Mouse (Mus musculus) intestine, embryonic 16.5 days (tissue): Measurements from ENCODE around the gene Snai1. TPM values are rescaled to one million over a fixed set of nuclear protein-coding genes. Genes with fewer than 3 reads are reported as not detected.
A peak's percentile ranks its signal among the peaks of the same experiment; 100 is the strongest.

Experiments
- ATAC-seq: fragments of 200-750 bp; cut with Nextera tagmentation; 2 replicates; pipeline ENCODE4 v1.8.0; 2017; ENCODE audit warnings: moderate TSS enrichment, moderate library complexity
- H3K27ac ChIP-seq: fragments of 300-500 bp; sonication (generic); 2 replicates; pipeline ENCODE4 v1.5.1; 2014; ENCODE audit warnings: mild to moderate bottlenecking, low read length
- H3K27me3 ChIP-seq: fragments of 300-500 bp; sonication (generic); replicated peaks from 2 replicates; pipeline ENCODE4 v1.6.1; 2014; ENCODE audit warnings: low read length, control low read depth, mixed read lengths; ENCODE audit not compliant: control insufficient read depth, insufficient read depth
- H3K36me3 ChIP-seq: fragments of 300-500 bp; sonication (generic); 2 replicates; pipeline ENCODE4 v1.6.1; 2014; ENCODE audit warnings: low read length, control low read depth; ENCODE audit not compliant: control insufficient read depth, insufficient read depth
- H3K4me1 ChIP-seq: fragments of 300-500 bp; sonication (generic); 2 replicates; pipeline ENCODE4 v1.6.1; 2014; ENCODE audit warnings: low read length, control low read depth, mixed read lengths; ENCODE audit not compliant: control insufficient read depth, insufficient read depth
- H3K4me2 ChIP-seq: fragments of 300-500 bp; sonication (generic); 2 replicates; pipeline ENCODE4 v1.6.1; 2014; ENCODE audit warnings: low read depth, low read length, control low read depth
- H3K4me3 ChIP-seq: fragments of 300-500 bp; sonication (generic); 2 replicates; pipeline ENCODE4 v1.5.1; 2014; ENCODE audit warnings: mild to moderate bottlenecking, low read length
- H3K9ac ChIP-seq: fragments of 300-500 bp; sonication (generic); 2 replicates; pipeline ENCODE4 v1.6.1; 2014; ENCODE audit warnings: low read depth, low read length
- H3K9me3 ChIP-seq: fragments of 300-500 bp; sonication (generic); 2 replicates; pipeline ENCODE4 v1.6.1; 2016; ENCODE audit warnings: low read length, control low read depth; ENCODE audit not compliant: control insufficient read depth
- WGBS: fragments of 180-500 bp; shearing (Covaris S2); extraction: QIAGEN DNeasy Blood & Tissue Kit; methylation state at CpG from one replicate; pipeline ENCODE4 v1.1.7; 2014; 5-methylcytosine and 5-hydroxymethylcytosine counted together
- polyA plus RNA-seq: library from polyadenylated mRNA; unstranded; fragments of >200 nt; fragmentation: Nextera tagmentation; extraction: Ambion mirVana; gene quantifications from 2 replicates; pipeline ENCODE4 v1.2.1, GENCODE M21; 2015

Snai1 gene
- polyA plus RNA-seq, 1 experiment from 2014 or later: 15.6 TPM

DNA sequence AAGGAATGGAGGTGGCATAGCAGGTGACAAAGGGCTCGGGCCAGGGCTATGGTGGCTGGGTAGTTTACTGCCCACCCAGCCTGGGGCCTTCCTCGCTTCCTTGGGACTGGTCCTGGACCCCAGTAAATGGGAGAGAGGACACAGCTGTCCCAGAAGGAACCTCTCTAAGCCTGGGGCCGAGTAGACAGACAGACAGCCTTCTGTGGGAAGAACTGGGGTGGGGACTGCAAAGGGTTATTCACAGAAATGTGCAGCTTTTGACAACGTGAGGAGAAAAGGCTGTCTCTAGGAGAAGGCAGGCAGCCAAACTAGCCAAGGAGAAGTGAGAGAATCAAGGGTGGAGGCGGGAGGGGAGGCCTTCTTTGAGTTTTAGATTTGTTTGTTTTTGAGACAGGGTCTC, 6.5 kb downstream of the Snai1 start:
- no peaks in the 10 kb centered on the region for H3K27me3 ChIP-seq
- H3K36me3 ChIP-seq: no peaks in the 10 kb centered on the region
- peak overlapping the region; percentile 57 for H3K9ac ChIP-seq
- 47% methylated on average over 5 of the region's 5 CpGs for WGBS
- peak; percentile 30 for ATAC-seq
- H3K4me2 ChIP-seq: no peak overlapping the region
- H3K9me3 ChIP-seq: no peaks in the 10 kb centered on the region
- H3K27ac ChIP-seq: peak overlapping the region; percentile 97
- peaks cover 34% of the 10 kb centered on the region for H3K4me1 ChIP-seq
- H3K4me3 ChIP-seq: no peak overlapping the region

DNA sequence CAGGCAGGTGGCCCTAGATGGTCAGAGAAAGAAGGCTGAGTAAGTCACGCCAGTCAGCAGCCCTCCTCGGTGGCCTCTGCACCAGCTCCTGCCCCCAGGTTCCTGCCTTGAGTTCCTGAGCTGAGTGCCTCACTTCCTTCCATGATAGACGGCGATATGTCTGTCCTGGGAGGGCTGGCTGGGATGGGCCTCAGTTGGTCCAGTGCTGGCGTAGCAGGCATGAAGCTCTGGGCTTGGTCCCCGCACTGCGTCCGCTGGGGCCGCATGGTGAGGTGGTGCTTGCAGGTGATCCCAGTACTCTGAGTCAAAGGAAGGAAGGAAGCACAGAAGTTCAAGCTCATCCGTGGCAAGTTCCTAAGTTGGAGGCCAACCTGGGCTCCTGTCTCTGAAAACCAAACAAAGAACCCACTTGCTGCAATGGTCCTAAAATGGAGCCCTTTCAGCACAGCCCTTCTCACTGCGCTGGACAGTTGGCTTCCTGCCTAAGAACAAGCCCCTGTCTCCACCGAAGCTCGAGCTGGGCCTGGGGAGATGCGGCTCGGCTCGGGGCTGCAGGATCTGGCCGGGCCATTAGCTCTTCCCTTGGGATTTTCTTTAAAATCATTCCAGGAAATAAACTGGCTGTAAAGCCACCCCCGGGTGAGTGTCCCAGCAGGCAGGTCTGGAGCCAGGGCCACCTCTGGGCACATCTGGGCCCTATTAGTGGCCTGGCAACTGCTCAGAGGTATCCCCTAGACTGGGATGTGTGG, 8.6 kb downstream of the Snai1 start:
- 73% methylated on average over 18 of the region's 18 CpGs for WGBS
- H3K27ac ChIP-seq: peak overlapping the region; percentile 55; the same call in 1 of the 2 replicates

DNA sequence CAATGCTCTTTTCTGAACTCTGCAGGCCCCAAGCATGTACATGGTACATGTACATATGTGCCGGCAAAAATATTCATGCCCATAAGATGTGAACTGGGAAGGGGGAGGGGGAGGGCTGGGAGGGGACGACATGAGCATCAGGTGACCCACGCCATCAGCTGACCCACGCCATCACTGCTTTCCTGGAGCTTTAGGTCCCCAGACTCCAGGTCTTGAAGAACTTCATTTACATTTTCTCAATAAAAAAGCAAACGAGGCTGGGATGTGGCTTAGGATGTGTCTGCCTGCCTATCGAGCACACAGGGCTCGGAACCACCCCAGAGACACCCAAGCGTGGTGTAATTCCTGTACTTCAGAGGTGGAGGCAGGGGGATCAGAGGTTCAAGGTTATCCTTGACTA, 9.4 kb downstream of the Snai1 start:
- ATAC-seq: no peak
- Histone ChIP-seq H3K4me1 (peaks cover 20% of the 10 kb centered on the region), H3K4me3 (no peak overlapping the region), H3K36me3 (no peaks in the 10 kb centered on the region), H3K4me2 (no peak overlapping the region), H3K9me3 (no peaks in the 10 kb centered on the region), H3K27me3 (no peaks in the 10 kb centered on the region), H3K27ac (no peak overlapping the region), H3K9ac (no peak overlapping the region)
- WGBS: 89% methylated on average over 8 of the region's 8 CpGs

More for the DNA sequence above, 8.6 kb downstream of the Snai1 start:
- no peak for ATAC-seq
- Histone ChIP-seq H3K9ac (no peak overlapping the region), H3K27me3 (no peaks in the 10 kb centered on the region), H3K4me3 (no peak overlapping the region), H3K4me1 (peaks cover 26% of the 10 kb centered on the region), H3K4me2 (no peak overlapping the region), H3K36me3 (no peaks in the 10 kb centered on the region), H3K9me3 (no peaks in the 10 kb centered on the region)

DNA sequence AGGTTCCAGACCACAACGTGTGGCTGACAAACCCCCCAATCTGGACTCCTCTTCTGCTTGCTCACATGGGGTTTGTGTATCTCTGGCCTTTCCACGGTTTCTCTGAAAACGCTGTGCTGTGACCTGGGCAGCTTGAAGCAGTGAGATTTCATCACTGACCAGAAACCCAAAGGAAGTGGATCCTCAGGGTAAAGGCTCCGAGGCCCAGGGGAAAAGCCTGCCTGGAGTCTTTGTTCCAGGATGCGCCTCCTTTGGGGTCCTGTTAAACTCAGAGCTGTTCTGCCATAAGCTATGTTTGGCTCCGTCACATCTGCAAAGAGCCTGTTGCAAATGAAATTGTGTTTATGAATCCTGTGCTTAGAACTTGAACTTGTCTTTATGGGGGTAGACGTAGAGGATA, 11.0 kb downstream of the Snai1 start:
- no peaks in the 10 kb centered on the region for H3K36me3 ChIP-seq
- no peak for ATAC-seq

DNA sequence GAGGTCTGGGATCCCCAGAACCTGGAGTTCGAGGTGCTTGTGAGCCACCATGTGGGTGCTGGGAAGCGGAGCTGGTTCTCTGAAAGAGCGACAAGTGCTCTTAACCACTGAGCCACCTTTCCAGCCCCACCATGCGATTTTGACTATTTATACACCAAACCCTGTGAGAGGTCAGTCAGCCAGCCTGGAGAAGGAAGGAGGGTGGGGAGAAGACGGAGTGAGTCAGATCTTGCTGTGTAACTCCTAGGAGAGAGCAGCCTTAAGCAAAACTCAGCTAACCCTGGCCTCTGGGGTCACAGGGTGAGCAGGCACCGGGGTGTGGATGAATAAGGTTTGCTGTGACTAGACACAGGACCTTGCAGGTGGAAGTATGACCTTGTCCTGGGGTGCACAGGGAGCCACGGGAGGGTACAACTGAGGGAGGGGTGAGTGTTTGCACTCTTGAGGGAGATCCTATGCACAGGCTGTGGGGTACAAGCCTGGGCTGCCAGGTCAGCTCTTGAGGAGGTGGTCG, 12.4 kb downstream of the Snai1 start:
- Histone ChIP-seq H3K4me2 (no peak overlapping the region), H3K9me3 (no peaks in the 10 kb centered on the region), H3K4me1 (0 out of 2 replicates have a peak, but pooled peaks cover 2% of the 10 kb centered on the region), H3K27me3 (no peaks in the 10 kb centered on the region), H3K4me3 (no peak overlapping the region), H3K36me3 (no peaks in the 10 kb centered on the region), H3K9ac (no peak overlapping the region), H3K27ac (no peak overlapping the region)
- WGBS: 65% methylated on average over 8 of the region's 8 CpGs
- ATAC-seq: no peak

More for the DNA sequence above, 11.0 kb downstream of the Snai1 start:
- no peak overlapping the region for H3K9ac ChIP-seq
- H3K27ac ChIP-seq: no peak overlapping the region; the same call in 1 of the 2 replicates
- H3K4me1 ChIP-seq: peaks cover 9% of the 10 kb centered on the region
- WGBS: 74% methylated on average over 7 of the region's 7 CpGs
- no peaks in the 10 kb centered on the region for H3K27me3 ChIP-seq
- H3K4me3 ChIP-seq: no peak overlapping the region
- H3K4me2 ChIP-seq: no peak overlapping the region
- H3K9me3 ChIP-seq: no peaks in the 10 kb centered on the region

DNA sequence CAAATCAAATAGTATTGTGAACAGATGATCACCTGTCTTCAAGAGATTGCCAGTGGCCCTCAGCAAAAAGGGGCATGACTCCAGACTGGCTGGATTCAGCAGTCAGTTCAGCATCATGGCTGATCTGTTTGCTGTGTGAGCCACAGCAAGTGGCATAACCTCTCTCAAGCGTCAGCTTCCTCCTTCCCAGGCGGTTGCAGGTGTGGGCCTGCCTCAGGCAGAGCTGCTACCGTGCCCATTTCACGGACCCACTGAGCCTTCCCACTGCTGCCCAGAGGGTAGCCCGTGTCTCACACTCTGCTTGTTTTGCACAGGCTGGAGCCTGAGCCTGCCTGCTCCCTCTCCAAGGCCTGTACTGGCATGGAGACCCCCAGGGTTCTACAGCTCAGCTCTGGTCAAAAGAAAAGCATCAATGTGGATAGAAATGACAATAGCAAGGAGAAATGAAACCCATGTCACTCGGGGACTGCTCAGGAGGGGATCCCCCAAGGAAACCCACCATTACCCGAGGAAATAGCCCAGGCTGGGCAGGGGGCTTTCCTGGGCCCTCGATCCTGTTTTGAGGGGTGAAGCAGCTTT, 13.4 kb downstream of the Snai1 start:
- Histone ChIP-seq H3K36me3 (no peaks in the 10 kb centered on the region), H3K9me3 (no peaks in the 10 kb centered on the region), H3K9ac (no peak overlapping the region), H3K4me2 (no peak overlapping the region), H3K27ac (no peak overlapping the region), H3K4me1 (0 out of 2 replicates have a peak, but pooled peaks cover 2% of the 10 kb centered on the region), H3K27me3 (no peaks in the 10 kb centered on the region), H3K4me3 (no peak overlapping the region)
- 75% methylated on average over 8 of the region's 8 CpGs for WGBS
- no peak for ATAC-seq

DNA sequence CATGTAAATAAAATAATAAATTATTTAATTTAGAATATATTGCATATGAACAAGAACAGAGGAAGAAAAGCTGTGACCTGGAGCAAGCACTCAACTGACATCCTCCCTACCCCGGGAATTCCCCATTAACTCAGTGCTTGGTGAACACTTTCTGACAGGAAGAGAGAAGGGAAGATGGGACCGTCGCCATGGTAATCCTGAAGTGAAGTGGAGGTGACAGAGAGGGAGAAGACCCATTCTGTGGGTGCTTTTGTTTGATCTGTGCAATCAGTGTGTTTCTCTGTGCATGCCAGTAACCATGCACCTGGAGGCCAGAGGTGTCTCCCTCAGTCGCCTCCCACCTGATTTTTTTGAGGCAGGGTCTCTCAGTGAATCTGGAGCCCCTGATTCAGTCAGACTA, 14.3 kb downstream of the Snai1 start:
- Histone ChIP-seq H3K36me3 (no peaks in the 10 kb centered on the region), H3K27me3 (no peaks in the 10 kb centered on the region), H3K4me2 (no peak overlapping the region), H3K27ac (no peak overlapping the region), H3K4me1 (no peaks in the 10 kb centered on the region), H3K9ac (no peak overlapping the region), H3K4me3 (no peak overlapping the region), H3K9me3 (no peaks in the 10 kb centered on the region)
- 84% methylated on average over 4 of the region's 4 CpGs for WGBS
- ATAC-seq: no peak

DNA sequence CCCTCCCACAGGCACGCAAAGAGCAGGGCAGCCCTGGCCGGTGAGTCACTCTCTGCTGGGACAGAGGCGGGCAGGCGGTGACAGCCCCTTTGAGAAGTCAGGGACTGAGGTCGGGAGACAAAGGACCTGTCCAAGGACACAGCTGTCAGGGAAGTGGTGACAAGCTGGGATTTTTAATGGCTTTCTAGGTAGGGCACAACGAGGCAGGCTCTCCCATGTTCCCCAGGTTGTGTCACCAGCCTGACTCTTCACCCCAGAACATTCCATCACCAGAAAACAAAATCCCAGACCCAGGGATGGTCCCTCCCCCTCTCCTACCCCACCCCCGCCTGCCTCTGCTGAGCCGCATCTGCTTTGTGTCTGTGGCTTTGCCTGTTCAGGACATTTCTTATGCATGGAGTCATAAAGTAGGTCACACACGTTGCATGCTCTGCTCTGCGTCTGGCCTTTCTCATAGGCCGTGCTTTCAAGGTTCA, 15.0 kb downstream of the Snai1 start:
- Histone ChIP-seq H3K9ac (no peak overlapping the region), H3K36me3 (no peaks in the 10 kb centered on the region), H3K27me3 (no peaks in the 10 kb centered on the region), H3K27ac (peak overlapping the region; percentile 12), H3K4me2 (no peak overlapping the region), H3K9me3 (no peaks in the 10 kb centered on the region), H3K4me1 (no peaks in the 10 kb centered on the region), H3K4me3 (no peak overlapping the region)
- 20% methylated on average over 11 of the region's 11 CpGs for WGBS
- peak; percentile 60 for ATAC-seq

DNA sequence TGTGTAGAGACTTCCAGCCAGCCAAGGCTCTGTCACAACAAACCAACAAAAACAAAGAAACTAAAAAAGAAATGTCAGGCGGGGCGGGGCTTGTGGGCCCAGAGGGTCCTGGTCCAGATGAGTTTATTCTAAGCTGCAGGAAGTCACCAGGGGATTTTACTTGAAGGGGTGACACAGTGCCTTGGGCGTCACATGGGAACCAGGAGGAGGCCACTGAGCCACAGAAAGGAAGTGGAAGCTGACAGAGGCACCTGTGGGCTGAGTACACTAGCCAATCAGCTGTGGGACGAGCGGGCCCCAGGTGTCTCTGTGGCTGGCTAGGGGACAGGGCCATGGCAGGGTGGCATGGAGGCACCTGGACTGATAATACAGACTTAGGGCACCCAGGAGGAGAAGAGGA, 17.8 kb downstream of the Snai1 start:
- no peak for ATAC-seq
- Histone ChIP-seq H3K4me3 (no peak overlapping the region), H3K9me3 (no peaks in the 10 kb centered on the region), H3K27ac (no peak overlapping the region), H3K4me1 (peaks cover 4% of the 10 kb centered on the region; the same call in 1 of the 2 replicates), H3K9ac (no peak overlapping the region), H3K27me3 (peaks cover 10% of the 10 kb centered on the region; the same call in 1 of the 2 replicates), H3K36me3 (no peaks in the 10 kb centered on the region), H3K4me2 (no peak overlapping the region)
- WGBS: 86% methylated on average over 5 of the region's 5 CpGs
